Mouse (Mus musculus) cerebellum, postnatal 25 days (tissue): ENCODE results near the gene Acot3.

Experiments used
- DNase-seq, 2 experiments: peaks; one replicate each; pipeline ENCODE4 v3.0.0; 2021; ENCODE audit warnings: mixed read lengths in 2 of 2

The Acot3 gene

DNA sequence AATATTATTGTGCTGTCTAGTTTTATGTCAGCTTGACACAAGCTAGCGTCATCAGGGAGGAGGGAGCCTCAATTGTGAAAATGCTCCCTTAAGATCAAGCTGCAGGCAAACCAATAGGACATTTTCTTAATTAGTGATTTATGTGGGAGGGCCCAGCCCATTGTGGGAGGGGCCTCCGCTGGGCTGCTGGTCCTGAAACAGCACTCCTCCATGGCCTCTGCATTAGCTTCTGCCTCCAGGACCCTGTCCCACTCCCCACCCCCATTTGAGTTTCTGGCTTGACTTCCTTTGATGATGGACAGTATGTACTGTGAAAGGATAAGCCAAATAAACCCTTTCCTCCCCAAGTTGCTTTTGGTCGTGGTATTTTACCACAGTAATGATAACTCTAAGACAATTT, 55.1 kb downstream of the Acot3 start:
- DNase-seq, result no peak

DNA sequence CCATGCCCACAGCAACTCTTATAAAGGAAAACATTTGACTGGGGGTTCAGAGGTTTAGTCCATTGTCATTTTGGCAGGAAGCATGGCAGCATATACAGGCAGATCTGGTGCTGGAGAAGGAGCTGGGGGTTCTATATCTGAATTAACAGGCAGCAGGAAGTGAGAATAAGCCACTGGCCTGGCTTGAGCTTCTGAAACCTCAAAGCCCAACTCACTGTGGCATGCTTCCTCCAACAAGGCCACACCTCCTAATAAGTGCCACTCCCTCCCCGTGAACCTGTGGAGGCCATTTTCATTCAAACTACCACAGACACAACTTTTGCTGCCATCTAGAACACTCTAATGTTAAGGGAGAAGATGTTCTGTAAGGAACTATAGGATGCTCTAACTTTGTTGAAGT, 55.7 kb downstream of the Acot3 start:
- no peak for DNase-seq

DNA sequence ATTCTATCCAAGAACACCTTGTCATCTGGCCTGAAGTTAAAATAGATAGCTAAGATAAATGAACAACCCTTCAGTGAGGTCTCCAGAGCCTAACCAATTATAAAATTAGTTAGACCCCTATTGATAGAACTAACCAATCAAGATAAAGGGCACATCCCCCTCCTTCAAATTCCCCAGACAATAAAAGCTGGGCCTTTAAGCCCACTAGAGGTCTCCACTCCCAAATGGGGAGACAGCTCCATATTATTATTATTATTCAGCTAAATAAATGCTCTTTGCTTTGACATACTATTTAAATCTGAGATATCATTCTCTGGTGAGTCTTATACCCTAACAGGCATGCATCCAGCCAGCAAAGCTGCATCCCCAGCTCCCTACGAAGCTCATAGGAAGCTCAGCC, 58.0 kb downstream of the Acot3 start:
- DNase-seq, result no peak
